Mouse (Mus musculus): ENCODE results near the gene Eif3m. TPM values are rescaled to one million over a fixed set of nuclear protein-coding genes. Genes with fewer than 3 reads are reported as not detected.

Gene Eif3m
- polyA plus RNA-seq, 1 experiment = 46.0 TPM

DNA sequence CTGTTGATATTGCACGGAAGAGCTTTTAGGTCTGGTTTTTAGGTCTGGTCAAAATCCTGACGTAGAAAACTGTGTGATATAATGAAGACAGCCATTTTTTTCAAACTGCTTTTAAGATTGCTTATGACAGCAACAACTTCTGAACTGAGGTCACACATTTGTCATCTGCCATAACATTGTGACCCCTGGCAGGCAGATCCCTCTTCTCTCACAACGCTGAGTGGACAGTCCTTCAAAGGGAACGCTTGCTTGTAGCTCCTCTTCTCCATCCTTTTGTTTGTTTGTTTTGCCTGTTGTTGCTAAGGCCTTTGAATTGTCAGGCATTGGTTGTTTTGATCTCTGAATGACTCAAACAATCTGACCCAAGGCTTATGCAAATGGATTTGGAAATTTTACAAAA is 24.0 kb upstream of the Eif3m start:
- WGBS = 90% methylated on average over 4 of the region's 4 CpGs
- no peak for DNase-seq
- no peak for TF ChIP-seq POLR2A (IDR thresholded peaks at IDR 0.05; ENCODE audit: control insufficient read depth, extremely low read depth, insufficient read depth, low read length, poor library complexity)
- no peak for TF ChIP-seq CTCF (IDR thresholded peaks at IDR 0.05; ENCODE audit: borderline replicate concordance, control insufficient read depth, extremely low read depth, insufficient read depth, low read length, poor library complexity)

DNA sequence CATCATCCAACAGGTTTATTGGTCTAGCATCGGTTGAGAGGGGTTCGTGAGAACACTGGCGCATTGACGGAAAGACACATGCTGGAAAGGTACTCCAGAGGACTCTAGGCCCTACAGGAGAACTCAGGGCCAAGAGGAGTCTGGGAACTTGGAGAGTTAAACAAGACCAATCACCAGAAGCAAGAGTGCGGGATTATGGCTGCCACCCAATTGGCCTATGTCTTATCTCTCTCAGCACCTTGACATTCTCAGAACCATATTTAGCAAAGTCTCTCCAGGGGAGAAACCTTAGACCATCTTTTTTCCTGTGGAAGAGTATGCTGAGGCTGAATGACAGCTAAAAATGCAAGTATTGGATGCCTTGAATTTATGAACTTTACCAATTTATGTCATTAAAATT is 22.0 kb upstream of the Eif3m start:
- H3K4me3 ChIP-seq (ENCODE audit: control insufficient read depth, insufficient read depth, low read length) = no peak overlapping the region
- WGBS = 97% methylated on average over 5 of the region's 5 CpGs
- DNase-seq = no peak
- H3K4me1 ChIP-seq (replicated peaks; ENCODE audit: control insufficient read depth, insufficient read depth, low read length) = peaks cover 5% of the 10 kb centered on the region
- no peaks in the 10 kb centered on the region for H3K27me3 ChIP-seq (ENCODE audit: control insufficient read depth, insufficient read depth, low read length)
- H3K36me3 ChIP-seq (ENCODE audit: control insufficient read depth, insufficient read depth, low read length) = no peaks in the 10 kb centered on the region
- no peak overlapping the region for H3K27ac ChIP-seq (ENCODE audit: control insufficient read depth, insufficient read depth, low read length)
- no peak for TF ChIP-seq POLR2A (IDR thresholded peaks at IDR 0.05; ENCODE audit: control insufficient read depth, extremely low read depth, insufficient read depth, low read length, poor library complexity)
- TF ChIP-seq CTCF (IDR thresholded peaks at IDR 0.05; ENCODE audit: borderline replicate concordance, control insufficient read depth, extremely low read depth, insufficient read depth, low read length, poor library complexity) = no peak

More for the DNA sequence above, 24.0 kb upstream of the Eif3m start:
- Histone ChIP-seq H3K4me3 (ENCODE audit: control insufficient read depth, insufficient read depth, low read length) (no peak overlapping the region), H3K4me1 (replicated peaks; ENCODE audit: control insufficient read depth, insufficient read depth, low read length) (peaks cover 5% of the 10 kb centered on the region), H3K27ac (ENCODE audit: control insufficient read depth, insufficient read depth, low read length) (no peak overlapping the region), H3K27me3 (ENCODE audit: control insufficient read depth, insufficient read depth, low read length) (no peaks in the 10 kb centered on the region), H3K36me3 (ENCODE audit: control insufficient read depth, insufficient read depth, low read length) (no peaks in the 10 kb centered on the region)

DNA sequence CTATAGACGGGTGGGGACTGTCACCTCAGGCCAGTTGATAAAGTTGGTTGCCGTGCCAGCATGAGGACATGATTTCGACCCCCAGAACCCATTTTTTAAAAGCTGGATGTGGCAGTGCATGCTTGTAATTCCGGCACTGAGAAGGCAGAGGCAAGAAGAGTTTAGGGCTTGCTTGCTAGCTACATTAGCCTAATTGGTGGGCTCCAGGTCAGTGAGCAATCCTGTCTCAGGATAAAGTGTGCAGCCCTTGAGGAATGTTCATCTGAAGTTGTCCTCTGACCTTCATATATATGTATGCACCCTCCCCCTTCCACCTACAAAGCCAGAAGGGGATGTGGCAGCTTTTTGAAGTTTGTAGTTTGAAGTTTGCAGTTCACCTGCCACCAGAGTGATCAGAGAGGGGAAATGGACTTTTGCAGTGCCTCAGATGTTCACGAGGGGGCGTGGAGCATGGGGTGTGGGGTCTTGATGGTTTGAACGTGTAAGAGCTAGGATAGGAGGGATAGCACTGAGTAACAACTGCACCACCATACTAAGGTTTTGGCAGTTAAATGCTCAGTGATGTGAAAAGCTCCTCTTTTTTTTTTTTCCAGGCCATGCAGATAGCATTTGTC is 21.2 kb upstream of the Eif3m start:
- TF ChIP-seq CTCF (IDR thresholded peaks at IDR 0.05; ENCODE audit: borderline replicate concordance, control insufficient read depth, extremely low read depth, insufficient read depth, low read length, poor library complexity) (no peak), POLR2A (IDR thresholded peaks at IDR 0.05; ENCODE audit: control insufficient read depth, extremely low read depth, insufficient read depth, low read length, poor library complexity) (no peak)
- peak; percentile 48 for DNase-seq

DNA sequence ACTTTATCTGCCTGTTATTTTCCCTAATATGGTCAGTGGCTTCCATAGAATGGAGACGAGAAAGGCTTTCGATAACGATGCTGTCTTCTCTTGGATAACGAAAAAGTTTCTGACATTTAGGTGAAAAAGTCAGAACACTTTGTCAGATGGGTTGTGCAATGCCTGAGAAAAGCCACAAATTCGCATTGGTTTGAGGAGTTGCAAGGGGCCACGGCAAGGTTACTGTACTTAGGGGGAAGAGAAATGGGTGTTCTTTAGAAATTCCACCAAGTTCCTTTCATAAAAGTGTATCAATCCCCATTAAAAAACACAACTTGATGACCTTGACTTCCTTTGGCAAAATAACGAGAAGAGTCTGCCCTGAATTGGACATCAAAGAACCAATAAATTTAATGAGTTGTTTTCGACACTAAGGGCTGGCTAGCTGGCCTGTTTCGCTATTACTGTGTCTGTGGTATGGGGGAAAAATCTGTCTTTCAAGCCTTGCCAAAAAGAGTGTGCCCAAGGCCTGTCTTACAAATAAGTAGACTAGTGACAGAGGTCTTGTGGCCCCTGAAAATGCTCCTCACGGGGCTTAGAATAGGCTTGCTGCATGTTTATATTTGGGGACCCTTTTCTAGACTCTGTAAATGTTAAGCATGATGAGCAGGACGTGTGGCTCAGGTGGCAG is 19.7 kb upstream of the Eif3m start:
- 88% methylated on average over 11 of the region's 11 CpGs for WGBS
- Histone ChIP-seq H3K36me3 (ENCODE audit: control insufficient read depth, insufficient read depth, low read length) (no peaks in the 10 kb centered on the region), H3K27me3 (ENCODE audit: control insufficient read depth, insufficient read depth, low read length) (no peaks in the 10 kb centered on the region), H3K4me3 (ENCODE audit: control insufficient read depth, insufficient read depth, low read length) (no peak overlapping the region), H3K4me1 (replicated peaks; ENCODE audit: control insufficient read depth, insufficient read depth, low read length) (peaks cover 5% of the 10 kb centered on the region), H3K27ac (ENCODE audit: control insufficient read depth, insufficient read depth, low read length) (no peak overlapping the region)
- DNase-seq = no peak
- TF ChIP-seq POLR2A (IDR thresholded peaks at IDR 0.05; ENCODE audit: control insufficient read depth, extremely low read depth, insufficient read depth, low read length, poor library complexity) (no peak), CTCF (IDR thresholded peaks at IDR 0.05; ENCODE audit: borderline replicate concordance, control insufficient read depth, extremely low read depth, insufficient read depth, low read length, poor library complexity) (no peak)

More for the DNA sequence above, 21.2 kb upstream of the Eif3m start:
- Histone ChIP-seq H3K27me3 (ENCODE audit: control insufficient read depth, insufficient read depth, low read length) (no peaks in the 10 kb centered on the region), H3K4me1 (replicated peaks; ENCODE audit: control insufficient read depth, insufficient read depth, low read length) (peaks cover 5% of the 10 kb centered on the region), H3K27ac (ENCODE audit: control insufficient read depth, insufficient read depth, low read length) (no peak overlapping the region), H3K4me3 (ENCODE audit: control insufficient read depth, insufficient read depth, low read length) (no peak overlapping the region), H3K36me3 (ENCODE audit: control insufficient read depth, insufficient read depth, low read length) (no peaks in the 10 kb centered on the region)
- WGBS = 58% methylated on average over 7 of the region's 7 CpGs

DNA sequence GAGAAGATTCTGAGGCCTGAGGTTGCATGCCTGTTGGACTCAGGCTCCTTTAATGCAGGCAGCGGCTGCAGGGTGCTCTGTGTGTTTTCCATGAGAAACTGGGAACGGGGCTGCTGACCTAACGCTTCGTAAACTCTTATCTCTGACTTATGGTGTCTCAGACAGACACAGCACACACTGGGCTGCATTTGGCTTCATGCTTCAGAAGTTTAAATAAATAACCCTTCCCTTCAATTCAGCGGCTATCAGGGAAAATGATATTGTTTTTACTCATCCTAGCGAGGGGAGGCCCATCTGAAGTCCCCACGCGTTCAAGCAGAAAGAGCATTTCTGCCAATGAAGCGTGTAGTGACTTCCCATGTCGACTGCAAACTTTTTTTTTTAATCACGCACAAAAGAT is 19.1 kb upstream of the Eif3m start:
- H3K4me3 ChIP-seq (ENCODE audit: control insufficient read depth, insufficient read depth, low read length) = no peak overlapping the region
- WGBS = 89% methylated on average over 11 of the region's 11 CpGs
- DNase-seq = no peak
- TF ChIP-seq CTCF (IDR thresholded peaks at IDR 0.05; ENCODE audit: borderline replicate concordance, control insufficient read depth, extremely low read depth, insufficient read depth, low read length, poor library complexity) (no peak), POLR2A (IDR thresholded peaks at IDR 0.05; ENCODE audit: control insufficient read depth, extremely low read depth, insufficient read depth, low read length, poor library complexity) (no peak)
- no peaks in the 10 kb centered on the region for H3K27me3 ChIP-seq (ENCODE audit: control insufficient read depth, insufficient read depth, low read length)
- peaks cover 5% of the 10 kb centered on the region for H3K4me1 ChIP-seq (replicated peaks; ENCODE audit: control insufficient read depth, insufficient read depth, low read length)
- no peaks in the 10 kb centered on the region for H3K36me3 ChIP-seq (ENCODE audit: control insufficient read depth, insufficient read depth, low read length)
- H3K27ac ChIP-seq (ENCODE audit: control insufficient read depth, insufficient read depth, low read length) = no peak overlapping the region

DNA sequence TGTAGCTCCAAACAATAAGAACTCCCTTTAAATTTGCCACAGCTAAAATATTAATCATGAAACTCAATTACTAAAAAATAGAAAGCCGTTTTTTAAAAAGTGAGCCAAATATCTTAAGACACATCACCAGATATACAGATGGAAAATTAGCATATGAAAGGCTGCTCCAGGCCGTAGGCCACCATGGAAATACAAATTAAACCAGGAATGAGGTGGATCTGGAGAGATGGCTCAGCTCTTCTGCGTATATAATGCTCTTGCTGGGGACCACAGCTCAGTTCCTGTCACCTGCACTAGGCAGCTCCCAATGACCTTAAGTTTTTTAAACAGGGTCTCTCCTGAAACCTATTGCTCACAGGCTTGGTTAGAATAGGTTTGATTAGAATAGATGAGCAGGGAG is 17.2 kb upstream of the Eif3m start:
- H3K27ac ChIP-seq (ENCODE audit: control insufficient read depth, insufficient read depth, low read length) = no peak overlapping the region
- no peak for TF ChIP-seq CTCF (IDR thresholded peaks at IDR 0.05; ENCODE audit: borderline replicate concordance, control insufficient read depth, extremely low read depth, insufficient read depth, low read length, poor library complexity)
- no peak for TF ChIP-seq POLR2A (IDR thresholded peaks at IDR 0.05; ENCODE audit: control insufficient read depth, extremely low read depth, insufficient read depth, low read length, poor library complexity)
- H3K4me1 ChIP-seq (replicated peaks; ENCODE audit: control insufficient read depth, insufficient read depth, low read length) = peaks cover 5% of the 10 kb centered on the region
- H3K36me3 ChIP-seq (ENCODE audit: control insufficient read depth, insufficient read depth, low read length) = no peaks in the 10 kb centered on the region
- DNase-seq = no peak
- H3K27me3 ChIP-seq (ENCODE audit: control insufficient read depth, insufficient read depth, low read length) = no peaks in the 10 kb centered on the region
- 94% methylated on average over 3 of the region's 3 CpGs for WGBS
- H3K4me3 ChIP-seq (ENCODE audit: control insufficient read depth, insufficient read depth, low read length) = no peak overlapping the region

All from thymus, adult 2 months (tissue).